Mouse (Mus musculus) testis, postnatal 10 days (tissue): ENCODE measurements around the gene Fscn2.

Source experiments
- DNase-seq: peaks from one replicate; pipeline ENCODE4 v3.0.0; 2021; ENCODE audit warnings: low spot score

Gene Fscn2

DNA sequence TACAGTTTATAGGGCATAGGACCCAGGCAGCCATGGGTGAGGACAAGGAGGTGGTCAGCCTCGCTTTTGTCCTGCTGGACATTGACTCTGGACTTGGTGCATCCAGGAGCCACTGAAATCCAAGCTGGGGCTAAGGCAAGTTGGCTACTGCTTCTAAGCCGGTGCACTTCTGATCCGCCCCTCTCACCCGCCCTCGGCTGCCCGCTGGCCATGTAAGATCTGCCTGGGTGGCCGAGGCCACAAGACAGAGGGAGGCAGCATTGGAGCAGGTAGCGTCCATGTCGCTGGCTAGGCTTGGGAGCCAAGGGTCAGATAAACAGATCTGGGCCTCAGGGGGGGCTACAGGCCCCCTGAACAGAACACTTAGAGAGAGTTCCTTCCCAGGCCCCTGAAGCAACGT is at the start of gene Fscn2:
Gene Fscn2 (plus strand): TSS at position 240 of the 400 bp plus-strand sequence.
- no peak for DNase-seq

DNA sequence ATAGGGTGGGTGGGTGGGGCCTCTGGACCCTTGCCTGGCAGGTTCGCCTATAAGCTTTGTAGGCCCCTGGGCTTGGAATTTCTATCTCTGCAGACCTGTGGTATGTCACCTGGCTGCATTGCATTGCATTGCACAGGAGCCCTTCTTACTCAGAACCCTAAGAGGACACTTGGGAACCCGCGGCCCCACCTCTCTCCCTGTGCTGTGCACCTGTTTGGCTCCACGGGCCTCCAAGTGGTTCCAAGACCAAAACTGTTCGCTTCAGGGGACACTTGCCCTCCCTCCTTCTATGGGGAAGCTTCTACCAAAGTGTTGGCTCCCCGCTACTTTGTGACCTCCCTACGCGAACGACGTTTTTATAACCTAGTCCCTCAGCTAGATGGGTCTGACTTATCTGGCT is 49.8 kb upstream of the Fscn2 start:
- peak; percentile 46 for DNase-seq

DNA sequence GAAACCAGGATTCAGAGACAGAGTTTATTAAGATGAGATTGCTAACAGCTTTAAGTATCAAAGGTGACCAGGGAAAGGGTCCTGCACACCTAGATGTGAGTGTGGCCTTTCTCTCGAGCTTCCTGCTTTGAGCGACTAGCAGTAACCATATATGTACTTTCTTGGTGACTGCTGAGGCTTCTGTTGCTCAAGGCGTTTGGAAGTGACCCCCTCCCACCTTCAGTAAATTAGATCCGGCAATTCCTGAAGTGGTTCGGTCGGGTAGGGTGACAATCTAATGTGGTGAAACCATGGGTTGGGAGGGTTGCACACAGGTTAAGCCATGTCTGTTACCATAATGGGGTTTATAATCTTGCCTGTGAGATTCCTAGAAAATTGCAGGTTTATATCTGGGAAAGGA is 49.3 kb upstream of the Fscn2 start:
- DNase-seq: no peak

DNA sequence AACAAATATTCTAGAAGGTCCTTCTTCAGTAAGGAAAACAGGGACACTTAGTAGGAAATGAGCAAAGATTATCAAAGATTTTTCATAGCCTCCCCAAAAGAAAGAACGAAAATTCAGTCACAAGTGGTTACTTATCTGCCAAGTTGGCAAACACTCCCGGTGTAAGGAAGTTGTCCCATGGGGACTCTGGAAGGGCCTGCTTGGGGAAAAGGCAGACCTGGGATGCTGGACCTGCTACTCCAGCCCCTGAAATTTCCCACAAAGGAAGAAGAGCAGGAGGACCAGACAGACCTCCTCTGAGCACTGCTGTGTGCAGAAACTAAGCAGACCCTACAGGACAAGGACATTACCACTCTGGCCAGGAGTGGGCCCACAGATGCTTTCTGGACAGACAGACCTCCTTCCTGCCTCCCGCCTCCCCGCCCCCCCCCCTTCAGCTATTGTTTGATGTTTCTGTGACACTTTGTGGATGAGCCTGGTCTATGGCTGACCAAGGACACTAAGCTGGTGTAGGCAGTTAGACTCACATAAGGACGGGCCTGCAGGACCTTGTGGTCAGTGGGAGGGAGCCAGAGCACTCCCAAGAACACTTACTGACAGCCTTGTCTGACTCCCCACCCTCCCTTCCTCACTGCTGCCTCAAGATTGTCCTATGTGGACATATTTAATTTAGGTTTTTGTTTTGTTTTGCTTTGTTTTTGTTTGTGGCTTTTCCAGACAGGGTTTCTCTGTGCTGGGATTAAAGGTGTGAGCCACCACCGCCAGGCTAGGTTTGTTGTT is 47.2 kb upstream of the Fscn2 start:
- DNase-seq: no peak

DNA sequence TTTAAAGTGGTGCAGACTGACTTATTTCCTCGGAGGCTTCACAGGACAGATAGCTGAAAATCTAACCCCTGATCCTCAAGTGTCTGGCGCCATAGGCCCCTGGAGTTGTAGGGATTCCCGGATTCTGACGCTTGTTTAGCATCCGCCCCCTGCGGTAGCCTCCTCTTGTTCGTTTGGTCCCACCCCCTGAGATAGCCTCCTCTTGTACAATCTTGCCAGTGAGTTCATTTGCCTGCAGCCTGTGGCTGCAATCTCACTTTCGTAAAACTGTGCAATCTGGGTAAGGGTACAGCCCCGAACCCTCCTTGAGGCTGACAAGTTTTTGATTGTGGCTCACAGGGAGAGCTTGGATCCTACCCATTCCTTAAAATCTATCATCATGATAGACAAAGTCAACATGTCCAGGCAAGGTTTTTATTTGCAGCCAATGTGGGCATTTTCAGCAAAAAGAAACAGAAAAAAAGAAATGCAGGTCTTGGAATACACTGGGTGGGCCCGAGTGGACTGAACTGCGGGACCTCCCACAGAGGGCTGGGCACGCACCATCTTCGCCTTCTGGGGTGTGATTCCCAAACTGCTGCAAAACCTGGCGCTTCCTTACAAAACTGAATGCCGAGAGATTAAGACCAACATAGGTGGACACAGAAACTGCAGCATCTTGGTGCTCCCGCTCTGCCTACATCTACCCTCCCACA is 46.5 kb upstream of the Fscn2 start:
- peak; percentile 42 for DNase-seq

DNA sequence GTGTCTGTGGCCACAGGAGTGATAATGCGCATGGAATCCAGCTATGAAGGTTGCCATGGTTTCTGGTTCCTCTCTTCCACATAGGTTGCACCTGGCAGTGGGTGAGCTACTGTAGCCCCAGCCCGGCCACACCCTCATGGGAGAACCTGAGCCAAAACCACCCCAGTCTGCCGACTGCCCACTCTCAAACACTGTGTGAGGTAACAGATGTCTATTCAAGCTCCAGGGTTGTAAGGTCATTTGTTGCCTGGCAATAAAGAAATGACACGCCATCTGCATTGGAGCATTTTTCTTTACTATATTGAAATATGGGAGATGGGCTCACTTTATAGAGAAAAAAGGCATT is 45.9 kb upstream of the Fscn2 start:
- peak; percentile 50 for DNase-seq

DNA sequence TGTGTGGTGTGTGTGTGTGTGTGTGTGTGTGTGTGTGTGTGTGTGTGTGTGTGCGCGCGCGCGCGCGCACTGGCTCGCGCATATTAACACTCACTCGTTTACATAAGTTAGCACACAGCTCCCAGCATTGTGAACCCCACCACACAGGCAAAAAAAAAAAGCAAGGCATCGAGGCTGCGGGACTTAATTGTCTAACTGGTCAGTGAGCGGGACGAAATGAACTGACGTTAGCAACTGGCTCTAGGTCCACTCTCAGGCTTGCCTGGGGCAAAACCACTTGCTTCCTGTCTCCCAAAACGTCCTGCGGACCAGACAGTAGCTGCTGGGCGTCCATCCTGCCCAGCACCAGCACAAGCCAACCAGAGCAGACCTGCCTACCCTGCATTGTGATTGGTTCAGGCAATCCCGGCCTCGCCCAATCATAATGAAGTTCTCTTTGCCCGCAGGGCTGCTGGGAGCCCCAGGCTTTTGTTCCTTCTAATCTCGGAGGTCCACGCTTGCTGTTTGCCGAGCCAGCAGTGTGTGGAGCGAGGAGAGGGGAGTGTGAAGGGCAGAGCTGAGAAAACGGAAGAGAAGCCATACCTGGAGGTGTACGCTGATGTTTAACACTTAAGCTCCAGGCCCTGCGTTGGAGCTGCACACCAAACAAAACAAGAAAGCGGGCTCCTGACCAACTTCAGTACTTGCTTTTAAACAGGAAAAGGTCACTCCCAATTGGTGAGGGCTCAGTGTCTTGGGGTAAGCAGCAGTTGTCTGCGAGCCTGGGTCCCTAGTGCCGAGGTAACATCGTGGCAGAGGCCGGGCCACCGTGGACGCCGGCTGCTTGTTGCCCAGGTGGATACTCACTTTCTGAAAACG is 45.3 kb upstream of the Fscn2 start:
- peak; percentile 84 for DNase-seq

DNA sequence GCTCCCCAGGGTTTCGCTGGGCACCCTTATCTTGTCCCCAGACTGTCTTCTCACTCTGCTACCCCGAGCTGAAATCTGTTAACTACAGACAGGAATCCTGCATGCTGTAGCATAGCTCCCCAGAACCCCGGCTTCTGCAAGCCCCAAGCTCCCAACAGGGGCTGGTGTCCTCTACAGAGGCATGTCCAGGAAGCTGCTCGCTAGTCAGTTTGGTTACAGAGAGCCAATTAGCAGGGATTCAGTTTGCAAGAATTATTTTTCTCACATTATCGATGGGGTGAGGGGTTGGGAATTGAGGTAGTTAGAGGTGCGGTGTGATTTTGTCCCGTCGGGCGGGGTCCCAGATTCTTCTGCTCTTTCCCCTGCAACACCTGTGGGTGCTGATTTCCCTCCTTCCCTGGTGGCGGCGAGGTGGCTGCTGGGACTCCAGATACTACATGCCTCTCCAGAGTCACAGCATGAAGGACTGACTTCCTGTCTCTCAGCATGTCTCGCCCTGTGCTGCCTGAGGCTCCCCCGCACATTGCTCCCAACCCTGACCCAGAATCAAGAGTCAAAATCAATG is 44.6 kb upstream of the Fscn2 start:
- DNase-seq: no peak

DNA sequence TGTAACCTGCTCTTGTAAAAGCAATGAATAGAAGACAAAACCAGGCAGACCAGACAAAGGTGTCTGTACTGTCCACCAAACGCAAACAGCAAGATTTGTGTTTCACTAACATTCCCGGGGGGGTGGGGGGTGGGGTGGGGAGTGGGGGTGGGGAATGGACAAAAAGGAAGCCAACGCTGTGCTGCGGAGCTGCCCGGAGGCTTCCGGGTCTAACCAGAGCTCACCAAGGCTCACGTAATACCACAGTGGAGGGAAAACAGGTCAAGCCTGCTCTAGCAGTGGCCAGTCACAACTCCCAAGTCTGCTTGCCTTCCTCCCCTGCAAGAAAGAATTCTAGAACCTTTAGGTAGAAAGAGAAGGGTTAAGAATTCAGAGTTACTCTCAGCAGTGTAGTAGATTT is 43.9 kb upstream of the Fscn2 start:
- no peak for DNase-seq

DNA sequence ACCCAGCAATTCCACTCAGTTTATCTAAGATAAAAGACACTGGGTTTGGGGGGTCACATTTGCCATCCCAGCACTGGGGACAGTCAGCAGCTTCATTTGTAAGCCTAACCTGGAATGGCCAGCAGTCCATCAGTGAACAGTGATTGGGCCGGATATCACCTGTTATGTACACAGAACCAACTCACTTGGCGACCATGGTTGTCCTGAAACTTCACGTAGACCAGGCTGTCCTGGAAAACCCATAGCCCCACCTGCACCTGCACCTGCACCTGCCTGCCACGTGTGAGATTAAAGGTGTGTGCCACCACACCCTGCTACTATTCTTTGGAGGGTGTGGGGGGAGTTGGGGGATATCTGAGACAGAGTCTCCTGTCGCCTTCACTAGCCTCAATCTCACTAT is 42.0 kb upstream of the Fscn2 start:
- DNase-seq: no peak

DNA sequence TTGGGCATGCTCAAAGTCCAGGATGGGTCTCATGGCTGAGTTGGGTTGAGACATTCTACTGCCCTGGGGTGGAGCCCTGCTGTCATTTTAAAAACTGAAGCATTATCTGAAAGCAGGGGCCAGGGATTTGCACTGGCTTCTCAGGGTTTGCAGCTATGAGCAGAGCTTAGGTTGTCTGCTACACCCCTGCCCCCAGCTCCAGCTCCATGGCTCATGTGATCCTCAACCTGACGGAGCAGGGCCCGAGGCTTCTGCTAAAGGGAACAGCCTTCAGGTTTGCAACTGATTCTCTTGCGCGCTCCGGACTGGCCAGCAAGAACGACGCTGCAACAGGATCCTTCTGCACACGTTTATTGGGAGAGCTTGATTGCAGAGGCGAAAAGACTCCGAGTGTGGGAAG is 41.2 kb upstream of the Fscn2 start:
- DNase-seq: no peak

DNA sequence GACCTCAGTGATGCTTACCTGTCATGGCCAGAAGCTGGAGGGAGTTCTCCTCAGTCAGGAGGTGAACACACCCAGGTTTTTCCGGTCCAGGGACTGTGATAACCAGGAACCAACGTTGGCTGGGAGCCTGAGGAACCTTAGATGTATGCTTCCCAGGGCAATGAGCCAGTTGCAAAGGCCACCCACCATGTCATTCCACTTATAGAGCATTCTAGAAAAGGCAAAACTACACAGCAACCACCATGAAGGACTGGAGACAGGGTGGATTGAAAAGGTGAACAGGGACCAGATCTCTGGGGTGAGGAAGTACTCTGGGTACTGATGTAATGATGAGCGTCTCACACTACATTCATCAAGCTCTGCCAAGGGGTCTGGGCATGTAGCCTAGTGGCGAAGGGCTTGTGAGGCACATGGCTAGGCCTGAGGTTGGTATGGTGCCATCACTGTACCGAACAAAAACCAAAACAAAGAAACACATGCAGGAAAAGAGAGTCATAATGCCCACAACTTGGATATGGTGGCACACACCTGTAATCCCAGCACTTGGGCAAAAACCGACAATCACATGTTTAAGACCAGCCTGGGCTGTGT is 25.8 kb upstream of the Fscn2 start:
- DNase-seq: no peak

DNA sequence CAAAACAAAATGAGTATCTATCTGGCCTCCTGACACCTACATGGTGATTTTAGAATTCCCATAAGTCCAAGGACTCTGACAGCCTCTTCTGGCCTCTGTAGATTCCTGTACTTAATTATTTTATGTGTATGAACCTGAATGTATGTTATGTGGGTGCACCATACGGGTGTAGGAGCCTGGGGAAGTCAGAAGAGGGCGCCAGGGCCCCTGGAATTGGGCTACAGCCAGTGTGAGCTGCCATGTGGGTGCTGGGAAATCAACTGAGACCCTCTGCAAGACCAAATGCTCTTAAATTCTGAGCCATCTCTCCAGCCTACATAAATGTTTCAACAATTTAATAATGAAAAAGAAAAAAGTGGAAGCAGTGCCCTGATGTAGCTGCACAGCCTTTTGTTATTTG is 23.9 kb upstream of the Fscn2 start:
- DNase-seq: no peak

DNA sequence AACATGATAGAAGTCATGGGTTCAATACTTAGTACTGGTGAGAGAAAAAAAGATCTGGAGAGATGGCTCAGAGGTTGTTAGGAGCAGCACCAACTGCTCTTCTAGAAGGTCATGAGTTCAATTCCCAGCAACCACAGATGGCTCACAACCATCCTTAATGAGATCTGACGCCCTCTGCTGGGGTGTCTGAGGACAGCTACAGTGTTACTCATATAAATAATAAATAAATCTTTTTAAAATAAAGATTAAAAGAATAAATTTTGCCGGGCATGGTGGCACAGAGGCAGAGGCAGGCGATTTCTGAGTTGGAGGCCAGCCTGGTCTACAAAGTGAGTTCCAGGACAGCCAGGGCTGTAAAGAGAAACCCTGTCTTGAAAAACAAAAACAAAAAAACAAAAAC is 22.5 kb upstream of the Fscn2 start:
- DNase-seq: no peak

DNA sequence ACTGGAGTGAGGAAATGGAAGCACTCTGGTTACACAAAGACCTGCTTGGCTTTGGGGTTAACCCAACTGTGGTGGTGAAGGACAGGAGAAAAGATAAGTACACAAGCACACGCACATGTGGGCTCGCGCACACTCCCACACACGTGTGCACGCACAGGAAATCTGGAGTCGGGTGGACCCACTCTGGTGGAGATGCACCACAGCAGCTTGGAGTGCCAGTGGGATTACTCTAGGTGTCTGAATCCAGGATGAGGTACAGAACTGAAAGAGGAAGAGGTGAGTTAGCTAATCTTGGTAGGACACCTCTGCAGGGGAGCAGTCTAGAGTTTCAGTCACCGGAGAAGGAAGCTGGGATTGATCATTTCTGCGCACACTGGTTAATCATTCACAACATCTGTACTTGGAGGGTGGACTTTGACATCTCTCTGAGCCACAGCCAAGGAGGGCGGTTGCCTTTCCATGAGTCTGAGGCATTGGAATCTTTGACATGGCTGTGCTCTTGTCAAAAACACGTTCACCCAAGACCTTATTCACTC is 21.3 kb upstream of the Fscn2 start:
- no peak for DNase-seq

DNA sequence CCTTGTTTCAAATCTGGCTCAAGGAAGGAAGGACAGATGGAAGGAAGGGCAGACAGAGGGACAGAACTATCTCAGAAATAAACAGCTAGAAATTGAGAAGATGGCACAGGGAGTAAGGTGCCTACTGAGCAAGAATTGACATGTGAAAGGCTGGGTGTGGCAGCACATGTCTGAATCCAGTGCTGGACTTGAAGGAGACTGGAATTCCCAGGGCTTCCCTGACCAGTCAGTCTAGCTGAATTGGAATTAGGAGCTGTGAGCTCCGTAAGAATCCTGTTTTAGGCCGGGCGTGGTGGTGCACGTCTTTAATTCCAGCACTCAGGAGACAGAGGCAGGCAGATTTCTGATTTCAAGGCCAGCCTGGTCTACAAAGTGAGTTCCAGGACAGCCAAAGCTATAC is 19.7 kb upstream of the Fscn2 start:
- DNase-seq: no peak

DNA sequence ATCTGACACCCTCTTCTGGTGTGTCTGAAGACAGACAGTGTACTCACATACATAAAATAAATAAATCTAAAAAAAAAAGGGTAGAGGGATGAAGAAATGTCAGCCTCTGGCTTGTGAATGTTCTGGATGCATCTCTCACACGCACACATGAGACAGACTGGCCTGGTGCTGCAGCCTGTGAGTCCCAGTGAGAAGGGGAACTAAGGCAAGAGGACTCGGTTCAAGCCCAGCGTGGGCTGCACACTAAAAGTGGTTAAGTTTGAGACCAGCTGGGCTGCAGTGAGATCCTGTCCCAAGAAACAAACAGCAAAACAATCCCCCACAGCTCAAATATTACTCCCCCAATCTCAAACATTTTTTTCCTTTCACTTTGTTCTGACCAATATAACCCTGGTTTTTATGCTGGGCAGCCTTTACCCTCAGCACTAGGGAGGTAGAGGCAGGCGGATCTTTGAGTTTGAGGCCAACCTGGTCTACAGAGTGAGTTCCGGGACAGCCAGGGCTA is 18.6 kb upstream of the Fscn2 start:
- no peak for DNase-seq

DNA sequence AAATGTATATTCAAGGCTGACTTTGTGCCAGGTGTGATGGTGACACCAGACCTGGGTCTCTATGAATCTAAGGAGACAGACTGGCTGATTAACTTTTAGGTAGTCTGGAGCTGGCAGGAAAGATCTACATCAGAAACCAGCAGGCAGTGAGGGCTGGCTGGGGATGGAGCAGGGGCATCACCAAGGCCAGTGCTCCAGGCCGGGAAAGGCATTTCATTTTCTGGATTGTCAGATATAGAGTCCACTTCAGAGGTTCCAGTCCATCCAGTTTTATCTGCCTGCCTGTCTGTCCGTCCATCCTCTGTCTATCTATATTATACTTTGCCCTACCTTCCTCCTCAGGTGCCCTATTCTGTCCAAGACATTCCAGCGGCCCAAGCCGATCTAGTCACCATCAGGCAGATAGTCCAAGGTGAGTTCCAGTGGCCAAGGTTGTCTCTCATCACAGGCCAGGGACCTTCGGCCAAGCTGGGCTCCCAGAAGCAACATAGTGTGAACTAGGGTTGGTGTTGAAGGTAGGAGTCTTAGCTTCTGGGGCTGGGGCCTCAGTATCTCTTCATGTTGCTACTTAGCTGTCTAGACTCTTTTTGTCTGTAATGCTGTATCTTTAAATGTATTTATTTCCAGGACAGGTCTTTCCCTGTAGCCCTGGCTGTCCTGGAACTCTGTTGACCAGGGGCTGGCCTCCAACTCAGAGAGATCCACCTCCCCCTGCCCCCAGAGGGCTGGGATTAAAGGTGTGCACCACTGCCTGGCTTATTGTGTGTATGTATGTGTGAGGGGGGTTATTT is 17.6 kb upstream of the Fscn2 start:
- peak; percentile 46 for DNase-seq

DNA sequence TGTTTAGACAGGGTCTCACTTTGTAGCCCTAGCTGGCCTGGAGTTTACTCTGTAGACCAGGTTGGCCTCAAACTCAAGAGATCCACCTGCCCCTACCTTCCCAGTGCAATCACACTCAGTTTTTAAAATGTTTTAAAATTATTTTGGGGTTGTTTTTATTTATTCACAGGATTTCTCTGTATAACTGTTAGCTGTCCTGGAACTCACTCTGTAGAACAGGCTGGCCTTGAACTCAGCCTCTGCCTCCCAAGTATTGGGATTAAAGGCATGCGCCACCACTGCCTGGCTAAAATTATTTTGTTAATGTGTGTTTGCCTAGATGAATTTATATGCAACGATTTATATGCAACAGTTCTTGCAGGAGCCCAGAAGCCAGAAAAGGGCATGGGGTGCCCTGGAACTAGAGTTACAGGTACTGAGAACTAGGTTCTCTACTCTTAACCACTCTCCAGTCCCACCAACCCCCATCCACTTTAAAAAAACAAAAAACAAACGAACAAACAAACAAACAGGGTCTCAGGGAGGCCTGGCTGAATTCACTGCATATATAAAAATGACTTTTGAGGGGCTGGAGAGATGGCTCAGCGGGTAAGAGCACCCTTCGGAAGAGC is 16.9 kb upstream of the Fscn2 start:
- peak; percentile 38 for DNase-seq

DNA sequence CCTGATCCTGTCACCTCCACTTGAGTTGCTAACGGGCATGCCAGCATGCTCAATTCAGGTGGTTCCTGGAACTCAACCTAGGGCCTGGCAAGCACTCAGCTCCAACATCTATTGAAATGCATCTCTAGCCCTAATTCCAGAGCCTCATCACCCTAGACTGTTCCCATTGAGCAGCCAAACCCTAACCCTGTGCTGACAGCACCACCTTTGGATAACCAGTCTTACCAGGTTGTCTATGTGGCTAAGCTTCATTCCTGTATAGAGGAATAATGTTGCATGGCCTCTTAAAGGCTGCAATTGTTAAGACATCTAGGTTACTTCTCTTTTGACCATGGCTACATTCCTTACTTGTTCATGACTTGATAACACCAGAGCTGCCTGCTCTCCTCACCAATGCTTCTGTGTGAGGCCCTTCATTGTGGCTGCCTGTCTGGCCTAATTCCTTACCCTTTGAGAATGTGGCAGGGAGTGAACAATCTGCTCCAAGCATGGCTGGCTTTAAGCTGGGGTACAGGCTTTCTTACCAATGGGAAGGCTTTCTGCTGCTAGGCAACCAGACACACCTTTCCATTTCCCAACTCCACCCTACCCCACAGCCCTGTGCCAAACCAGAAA is 16.2 kb upstream of the Fscn2 start:
- no peak for DNase-seq
